Mouse (Mus musculus): ENCODE measurements at regions not wholly inside any gene's neighbourhood (a gene's known extent, or its start where the extent isn't known, plus 50 kb on each side); places are given as distances from the start of the nearest gene placed in this dataset.

- DNase-seq: no peak
Observed at GRCm38 (mm10) chr13:60004611-60005010, 172.6 kb downstream of the Gas1 start.

GRCm38 (mm10) chr13:60002098-60002497 is 175.1 kb downstream of the Gas1 start:
- DNase-seq: no peak

- no peak for DNase-seq
Observed at GRCm38 (mm10) chr13:60001637-60002036, 175.5 kb downstream of the Gas1 start.

DNA sequence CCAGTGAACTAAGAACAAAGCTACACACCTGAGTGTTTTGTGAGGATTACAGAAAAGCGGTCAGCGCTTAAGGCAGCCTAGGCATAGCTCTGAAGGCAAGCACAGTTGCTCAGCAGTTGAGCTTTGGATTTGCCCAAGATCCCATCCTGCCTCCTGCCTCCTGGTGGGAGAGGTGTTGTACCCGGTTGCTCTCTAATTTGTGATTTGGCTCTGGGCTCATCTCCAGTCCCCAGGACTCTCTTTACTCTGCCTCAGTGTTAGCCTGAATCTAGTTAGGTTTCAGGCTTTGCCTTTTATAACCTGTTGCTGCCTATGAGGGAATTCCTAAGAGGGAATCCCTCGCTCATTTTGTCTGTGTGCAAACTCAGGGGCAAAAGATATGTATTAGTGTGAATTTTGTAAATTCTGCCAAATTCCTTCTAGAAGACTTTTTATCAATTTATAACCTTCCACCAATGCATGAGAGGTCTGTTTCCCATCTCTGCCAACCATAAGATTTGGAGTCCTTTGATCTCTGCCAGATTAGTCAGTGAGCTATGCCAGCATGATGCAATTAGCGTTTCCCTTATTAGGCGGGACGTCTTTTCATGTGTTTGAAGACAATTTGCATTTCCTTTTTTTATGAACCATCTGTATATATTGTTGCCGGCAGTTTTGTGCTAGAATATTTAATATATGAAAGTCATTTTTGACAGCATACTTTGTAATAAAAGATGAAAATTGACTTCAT is 176.4 kb downstream of the Gas1 start:
- no peak for DNase-seq

DNA sequence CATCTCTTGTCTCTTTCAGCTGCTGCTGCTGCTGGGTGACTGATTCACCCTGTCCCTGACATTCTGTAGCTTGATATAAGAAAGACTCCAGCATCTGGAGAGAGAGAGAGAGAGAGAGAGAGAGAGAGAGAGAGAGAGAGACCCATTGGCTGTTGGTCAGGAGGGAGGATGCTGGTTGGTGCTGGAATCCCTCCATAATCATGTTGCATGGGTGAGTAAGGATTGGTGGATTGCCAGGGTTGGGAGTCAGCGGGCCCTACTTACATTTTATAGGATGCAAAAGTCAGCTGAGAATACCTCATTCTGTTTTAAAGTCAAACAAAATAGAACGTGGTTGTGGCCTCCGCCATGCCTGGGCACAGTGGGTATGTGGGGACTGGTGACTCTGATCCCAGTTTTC is 174.5 kb upstream of the Tut7 start:
- DNase-seq: no peak

- DNase-seq: no peak
Observed at GRCm38 (mm10) chr13:59996146-59996814, 173.3 kb upstream of the Tut7 start.

DNA sequence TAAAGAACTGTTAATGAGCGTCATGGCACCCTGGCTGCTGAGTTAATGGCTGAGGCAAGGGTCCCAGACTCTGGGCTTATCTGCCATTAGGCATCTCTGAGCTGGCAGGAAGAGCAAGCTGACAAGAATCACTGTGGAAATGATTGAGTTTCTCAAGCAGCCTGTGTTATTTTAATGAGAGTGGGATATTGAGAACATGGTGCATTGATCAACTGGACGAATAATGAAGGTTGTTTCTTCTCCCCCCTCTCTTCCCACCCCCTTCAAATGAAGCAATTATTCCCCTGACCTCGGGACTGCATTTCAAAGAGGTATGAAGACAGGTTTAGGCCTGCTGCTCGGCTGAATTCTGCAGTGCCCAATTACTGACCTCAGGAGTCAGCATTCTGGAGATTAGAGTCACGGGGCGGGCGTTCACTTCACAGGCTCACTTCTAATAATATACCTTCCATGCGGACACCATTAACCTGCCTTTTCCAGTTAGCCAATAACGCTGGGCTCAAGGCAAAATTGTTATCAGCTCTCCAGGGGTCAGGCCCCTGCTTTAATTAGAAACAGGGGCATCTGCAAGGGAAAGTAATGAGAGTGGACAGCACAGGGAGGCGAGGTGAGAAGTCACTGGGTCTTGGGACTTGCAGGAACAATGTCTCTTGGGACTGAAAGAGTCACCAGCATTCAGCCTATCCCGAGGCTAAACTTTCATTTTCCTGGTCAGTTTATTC is 170.0 kb upstream of the Tut7 start:
- no peak for DNase-seq

GRCm38 (mm10) chr13:59992346-59992745 is 169.4 kb upstream of the Tut7 start:
- no peak for DNase-seq

DNA sequence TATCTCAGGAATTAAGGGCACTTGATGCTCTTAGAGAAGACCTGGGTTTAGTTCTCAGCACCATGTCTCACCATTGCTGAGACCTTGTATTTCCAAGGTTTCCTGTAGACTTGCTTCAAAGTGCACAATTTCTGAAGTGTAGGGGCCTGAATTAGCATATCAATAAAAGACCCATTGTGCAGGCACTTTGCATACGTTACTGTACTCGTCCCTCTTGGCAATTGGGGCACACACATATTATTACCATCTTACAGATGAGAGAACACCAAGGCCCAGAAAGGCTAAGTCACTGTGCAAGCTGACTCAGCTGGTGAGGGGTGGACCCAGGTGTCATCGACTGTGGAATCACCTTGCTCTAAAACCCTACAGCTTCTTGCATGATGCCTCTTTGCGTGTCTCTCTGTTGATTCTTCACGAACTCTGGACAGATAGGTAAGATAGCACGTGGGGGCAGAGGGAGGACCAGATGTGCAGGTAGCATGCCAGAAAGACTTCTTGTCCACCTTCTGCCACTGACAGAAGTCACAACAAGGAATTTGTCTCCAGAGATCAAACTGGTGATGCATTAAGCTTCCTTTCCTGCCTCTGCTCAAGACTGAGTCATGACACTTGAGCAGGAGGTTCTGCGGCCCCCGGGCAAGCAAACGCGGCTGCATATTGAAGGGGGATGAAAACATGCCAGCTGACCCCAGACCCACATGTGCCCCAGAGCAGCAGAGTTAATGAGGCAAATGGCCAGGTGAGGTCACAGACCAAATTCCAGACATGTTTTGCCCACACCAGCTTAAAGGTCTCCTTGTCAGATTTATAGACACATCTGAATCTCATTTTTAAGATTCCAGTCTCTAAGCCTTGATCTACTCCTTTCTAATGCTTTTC is 167.7 kb upstream of the Tut7 start:
- DNase-seq: no peak

DNA sequence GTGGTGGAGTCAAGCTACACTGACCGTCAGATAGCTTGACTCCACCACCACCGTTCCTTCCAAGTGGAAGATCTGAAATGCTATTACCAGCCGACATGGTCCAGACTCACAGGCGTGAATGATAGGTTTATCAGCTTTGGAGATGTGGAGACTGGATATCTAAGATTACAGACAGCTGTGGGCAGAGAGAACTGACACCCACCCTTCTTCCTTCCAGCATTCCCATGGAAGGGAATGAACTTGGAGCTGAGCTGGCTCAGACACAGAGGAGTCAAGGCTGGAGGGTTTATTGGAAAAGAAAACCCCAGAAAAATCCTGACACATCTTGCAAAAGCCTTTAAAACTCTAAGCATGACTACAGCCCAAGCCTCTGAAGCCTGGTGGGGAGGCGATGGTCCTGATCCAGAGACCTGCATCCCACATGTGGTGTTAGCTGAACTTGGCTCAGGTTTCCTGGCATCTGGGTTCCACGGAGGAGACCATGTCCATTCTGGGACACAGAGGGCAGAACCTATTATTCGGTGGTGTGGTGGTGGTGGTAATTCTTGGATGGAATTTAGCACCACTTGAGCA is 165.5 kb upstream of the Tut7 start:
- DNase-seq: no peak

DNA sequence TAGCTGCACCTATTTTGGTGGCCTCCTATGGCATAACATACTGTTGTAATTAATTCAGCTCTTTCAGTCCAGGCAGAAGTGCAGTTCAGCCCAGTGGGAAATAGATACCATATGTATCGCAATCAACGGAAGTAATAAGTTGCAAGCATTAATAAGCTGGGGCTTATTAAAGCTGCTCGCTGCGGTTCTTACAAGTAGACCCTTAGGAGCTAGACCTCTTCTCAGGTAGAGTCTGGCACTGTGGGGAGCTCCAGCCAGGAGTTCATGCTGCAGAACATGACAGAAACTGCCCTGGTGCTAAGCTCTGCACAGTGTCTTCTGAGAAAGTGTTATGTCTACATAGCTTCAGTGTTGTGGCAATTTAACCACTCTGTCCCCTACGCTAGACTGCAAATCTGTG is 153.5 kb upstream of the Tut7 start:
- DNase-seq: no peak

- DNase-seq: no peak
Observed at GRCm38 (mm10) chr13:59972093-59972427, 149.1 kb upstream of the Tut7 start.

DNA sequence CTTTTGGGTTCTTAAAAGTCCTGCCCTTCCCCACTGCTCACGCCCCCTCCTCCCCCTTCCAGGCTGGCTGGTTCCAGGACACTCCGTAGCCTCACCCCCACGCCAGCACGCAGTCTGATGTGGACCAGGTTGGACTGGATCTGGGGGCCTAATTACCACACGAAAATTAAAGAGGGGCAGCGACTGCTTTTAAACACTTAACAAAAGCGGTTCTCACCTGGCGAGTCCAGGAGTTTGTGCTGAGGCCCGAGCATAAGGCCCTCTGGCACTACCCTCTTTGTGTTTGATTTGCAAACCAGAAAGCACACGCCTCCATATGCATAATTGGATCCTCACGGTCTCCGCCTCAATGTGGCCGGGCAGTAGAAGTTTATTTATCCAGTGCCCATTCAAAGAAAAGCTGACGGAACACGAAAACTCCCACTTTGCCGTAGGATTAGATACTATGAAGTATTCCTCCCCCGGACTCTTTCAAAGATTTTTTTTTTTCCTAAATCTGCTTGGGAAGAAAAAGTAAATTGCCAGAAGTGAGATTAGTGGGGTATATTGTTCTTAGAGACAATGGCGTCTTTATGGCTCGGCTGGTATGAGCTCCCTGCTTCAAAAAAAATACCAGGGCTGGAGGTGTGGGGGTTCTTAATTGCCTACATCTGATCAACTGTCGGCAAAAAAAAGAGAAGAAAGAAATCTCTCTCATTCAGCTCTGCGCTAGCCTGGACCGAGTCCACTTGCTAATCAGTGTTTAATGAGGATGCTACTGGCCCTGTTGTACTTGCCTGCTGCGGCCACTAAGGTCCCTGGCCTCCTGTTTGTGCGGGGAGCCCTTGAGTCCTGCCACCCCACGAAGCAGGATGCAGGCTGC is 148.5 kb upstream of the Tut7 start:
- DNase-seq: no peak

- DNase-seq: no peak
Observed at GRCm38 (mm10) chr13:59970430-59970829, 147.5 kb upstream of the Tut7 start.

DNA sequence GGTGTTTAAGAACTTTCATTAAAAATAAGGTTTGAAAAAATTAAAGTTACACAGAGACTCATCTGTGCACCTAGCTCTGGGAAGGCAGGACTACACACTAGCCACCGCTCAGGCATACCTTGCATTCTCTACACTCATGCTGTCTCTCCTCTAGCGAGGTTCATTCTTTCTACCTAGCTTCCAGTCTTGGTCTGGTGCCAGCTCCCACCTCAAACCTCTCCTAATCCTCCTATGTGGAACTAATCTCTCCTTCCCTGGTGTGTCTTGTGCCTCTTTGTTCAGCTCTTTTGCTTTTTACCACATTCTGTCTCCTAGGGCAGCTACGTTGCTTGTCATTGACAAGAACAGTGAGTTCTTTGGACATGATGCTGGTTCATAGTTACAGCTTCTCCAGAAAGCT is 146.5 kb upstream of the Tut7 start:
- DNase-seq: no peak

GRCm38 (mm10) chr13:59968584-59969240 is 145.8 kb upstream of the Tut7 start:
- peak; percentile 27 for DNase-seq

GRCm38 (mm10) chr13:59966535-59967255 is 143.7 kb upstream of the Tut7 start:
- no peak for DNase-seq

GRCm38 (mm10) chr13:59964981-59965380 is 142.0 kb upstream of the Tut7 start:
- no peak for DNase-seq

- no peak for DNase-seq
Observed at GRCm38 (mm10) chr13:59962676-59963664, 140.0 kb upstream of the Tut7 start.
